Comparison of ENCODE assay signal across 10 mouse cellular contexts in genomic region chr8:118393909-118394650, GRCm38 (mm10).
DNase-seq lines count a peak whose midpoint lies in the region; ATAC-seq and TF ChIP-seq lines count a peak whose summit lies in the region.
"Had no signal": no experiment of that assay in that cellular context is flagged by ENCODE, and none has a peak within 500 bp of the region (broad histone marks: within the 10 kb centered on the region; RNA-seq: fewer than 3 reads in every experiment).

No protein-coding gene starts in this region.

- no peak overlapping the region for H3K4me2 ChIP-seq in heart, embryonic 11.5 days
- no peak overlapping the region for H3K4me2 ChIP-seq in lung, postnatal 0 days (replicated peaks; ENCODE audit: low read depth, low read length)
- H3K4me2 ChIP-seq in forebrain, embryonic 11.5 days (ENCODE audit: low read depth, low read length, severe bottlenecking) = no peak overlapping the region
- H3K4me2 ChIP-seq: midbrain, embryonic 15.5 days had no signal

- no peak for TF ChIP-seq CTCF in lung, postnatal 0 days (IDR thresholded peaks at IDR 0.05)

- no peaks in the 10 kb centered on the region for H3K27me3 ChIP-seq in heart, embryonic 11.5 days (ENCODE audit: control insufficient read depth, insufficient read depth, low read length)
- no peaks in the 10 kb centered on the region for H3K27me3 ChIP-seq in lung, postnatal 0 days (replicated peaks; ENCODE audit: insufficient read depth, low read length)
- H3K27me3 ChIP-seq in forebrain, embryonic 11.5 days (ENCODE audit: control insufficient read depth, insufficient read depth, low read length) = no peaks in the 10 kb centered on the region
- H3K27me3 ChIP-seq: midbrain, embryonic 15.5 days had no signal

- H3K4me3 ChIP-seq in heart, embryonic 11.5 days (ENCODE audit: low read depth, low read length) = no peak overlapping the region
- no peak overlapping the region for H3K4me3 ChIP-seq in lung, postnatal 0 days (ENCODE audit: low read depth, low read length)
- H3K4me3 ChIP-seq in forebrain, embryonic 11.5 days (ENCODE audit: low read depth, low read length) = no peak overlapping the region
- H3K4me3 ChIP-seq: midbrain, embryonic 15.5 days had no signal

- peak; percentile 99 for DNase-seq in heart, adult 11 months
- DNase-seq in adrenal gland, postnatal 36 days = peak; percentile 30 to 50
- DNase-seq in heart, adult 8-10 months (ENCODE audit: low spot score) = peak; percentile 87
- DNase-seq in lung, postnatal 0 days (ENCODE audit: low spot score) = peak; percentile 75
- DNase-seq in frontal cortex, postnatal 25 days (ENCODE audit: low spot score in 2 of 2) = no peak
- DNase-seq in forebrain, embryonic 11.5 days (ENCODE audit: low spot score) = no peak
- DNase-seq in spleen, adult 12 weeks (ENCODE audit: low spot score) = no peak
- DNase-seq: layer of hippocampus, postnatal 36 days had no signal

- no peaks in the 10 kb centered on the region for H3K36me3 ChIP-seq in heart, embryonic 11.5 days (ENCODE audit: control insufficient read depth, insufficient read depth, low read length)
- no peaks in the 10 kb centered on the region for H3K36me3 ChIP-seq in lung, postnatal 0 days (ENCODE audit: insufficient read depth, low read length)
- H3K36me3 ChIP-seq in forebrain, embryonic 11.5 days (ENCODE audit: control insufficient read depth, insufficient read depth, low read length) = no peaks in the 10 kb centered on the region
- H3K36me3 ChIP-seq: midbrain, embryonic 15.5 days had no signal

- no peak overlapping the region for H3K9ac ChIP-seq in heart, embryonic 11.5 days (ENCODE audit: low read depth, low read length)
- H3K9ac ChIP-seq in lung, postnatal 0 days (replicated peaks; ENCODE audit: low read depth) = no peak overlapping the region
- no peak overlapping the region for H3K9ac ChIP-seq in forebrain, embryonic 11.5 days (ENCODE audit: low read length)
- H3K9ac ChIP-seq: midbrain, embryonic 15.5 days had no signal

- peak; percentile 69; the same call in 1 of the 2 replicates for TF ChIP-seq EP300 in lung, postnatal 0 days (IDR thresholded peaks at IDR 0.05)

- 69% methylated on average over 7 of the region's 7 CpGs for WGBS in heart, embryonic 11.5 days (ENCODE audit: insufficient replicate concordance)
- WGBS in lung, postnatal 0 days = 53% methylated on average over 7 of the region's 7 CpGs
- WGBS in forebrain, embryonic 11.5 days = 77% methylated on average over 7 of the region's 7 CpGs

- ATAC-seq in heart, embryonic 11.5 days (replicated peaks; ENCODE audit: insufficient number of reproducible peaks, low FRiP score, low TSS enrichment) = no peak
- ATAC-seq in lung, postnatal 0 days = peak; percentile 92
- ATAC-seq in forebrain, embryonic 11.5 days (replicated peaks; ENCODE audit: low FRiP score) = no peak
- ATAC-seq: midbrain, embryonic 15.5 days had no signal

- no peaks in the 10 kb centered on the region for H3K9me3 ChIP-seq in heart, embryonic 11.5 days (replicated peaks; ENCODE audit: control insufficient read depth, low read length)
- H3K9me3 ChIP-seq in lung, postnatal 0 days (ENCODE audit: low read length) = no peaks in the 10 kb centered on the region
- H3K9me3 ChIP-seq in forebrain, embryonic 11.5 days (ENCODE audit: control insufficient read depth, low read length) = no peaks in the 10 kb centered on the region
- H3K9me3 ChIP-seq: midbrain, embryonic 15.5 days had no signal

- H3K27ac ChIP-seq in heart, embryonic 11.5 days (ENCODE audit: low read depth, low read length) = no peak overlapping the region
- H3K27ac ChIP-seq in lung, postnatal 0 days (ENCODE audit: low read length) = no peak overlapping the region
- no peak overlapping the region for H3K27ac ChIP-seq in forebrain, embryonic 11.5 days (ENCODE audit: low read depth, low read length)
- H3K27ac ChIP-seq: midbrain, embryonic 15.5 days had no signal

- H3K4me1 ChIP-seq in heart, embryonic 11.5 days (ENCODE audit: control insufficient read depth, insufficient read depth, low read length) = no peaks in the 10 kb centered on the region
- H3K4me1 ChIP-seq in lung, postnatal 0 days (ENCODE audit: insufficient read depth, low read depth, low read length) = no peaks in the 10 kb centered on the region
- H3K4me1 ChIP-seq in forebrain, embryonic 11.5 days (replicated peaks; ENCODE audit: control insufficient read depth, insufficient read depth, low read length) = no peaks in the 10 kb centered on the region
- H3K4me1 ChIP-seq: midbrain, embryonic 15.5 days had no signal

Comparison
In these comparisons a context has a peak if more than half of its experiments do, and no peak if none do; other contexts are left out.
1. DNase-seq: peak in heart, adult 11 months (single experiment), adrenal gland, postnatal 36 days (2 of 2), heart, adult 8-10 months (single experiment) and lung, postnatal 0 days (single experiment); none in frontal cortex, postnatal 25 days (0 of 2), forebrain, embryonic 11.5 days (single experiment) and spleen, adult 12 weeks (single experiment).